Mouse (Mus musculus): ENCODE measurements around the gene Mrgprb2.

Mrgprb2 gene

GRCm38 (mm10) chr7:48557986-48558385 is at the start of gene Mrgprb2:
Gene Mrgprb2 (minus strand): TSS chr7:48558086.
- DNase-seq (ENCODE audit: low spot score in 2 of 2) = no peak

All from right cerebral cortex, adult 2 months (tissue).